Mouse (Mus musculus): ENCODE measurements around the gene Setdb1. TPM values are rescaled to one million over a fixed set of nuclear protein-coding genes. Genes with fewer than 3 reads are reported as not detected.
"Not testable (repeated sequence)": the region's sequence is repeated elsewhere in the genome, so short reads cannot be mapped to it uniquely, and the experiment has no call there.

The Setdb1 gene
- 42.6 and 45.2 TPM in 2 replicates for polyA plus RNA-seq (2015; fragmentation: Nextera tagmentation; extraction: Ambion mirVana)

DNA sequence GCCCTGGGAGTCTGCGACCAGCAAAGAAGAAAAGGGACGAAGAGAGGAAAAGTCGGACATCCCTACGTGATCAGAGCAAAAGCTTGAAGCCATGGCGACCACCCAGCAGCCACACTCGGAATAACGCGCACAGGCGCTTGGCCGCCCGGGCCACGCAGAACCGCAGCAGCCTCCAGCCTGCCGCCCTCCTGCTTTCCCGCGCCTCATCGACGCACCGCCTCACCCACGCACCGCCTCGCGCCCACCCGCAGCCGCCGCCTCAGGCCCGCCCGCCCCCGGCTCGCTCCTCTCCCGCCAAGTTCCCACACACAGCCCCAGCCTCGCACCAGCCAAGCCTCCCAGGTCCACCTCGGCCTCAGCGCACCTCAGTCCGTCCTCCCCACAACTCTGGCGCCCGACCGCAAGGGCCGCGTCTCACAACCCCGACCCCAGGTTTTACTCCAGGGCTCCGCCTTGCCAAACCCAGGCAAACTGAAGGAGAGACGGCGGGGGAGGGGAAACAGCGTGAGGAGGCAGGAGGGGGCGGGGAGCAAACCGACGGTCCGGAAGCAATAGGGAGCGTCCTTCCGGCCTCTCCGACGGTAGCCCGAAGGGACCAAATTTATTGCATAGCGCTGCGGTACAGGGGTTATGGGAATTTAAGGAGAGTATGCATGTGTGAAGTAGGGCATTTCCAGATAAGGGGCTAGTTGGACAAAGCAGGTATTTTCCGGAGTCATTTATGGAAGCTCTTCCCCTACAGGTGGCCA is at the start of gene Setdb1:
Gene Setdb1, minus strand, starts transcription at position 502 of the 749 bp plus-strand sequence.
- H3K36me3 ChIP-seq, result peaks cover 21% of the 10 kb centered on the region
- H3K4me3 ChIP-seq (replicated peaks), result peak within 1 kb of the TSS; percentile 52
- not testable (repeated sequence) for H3K27ac ChIP-seq; H3K4me1 ChIP-seq; H3K9me3 ChIP-seq (replicated peaks); H3K27me3 ChIP-seq
- peak within 1 kb of the TSS; percentile 50 for H3K4me2 ChIP-seq
- H3K9ac ChIP-seq, result peak within 1 kb of the TSS; percentile 49
- WGBS, result under 1% methylated on average over 35 of the region's 57 CpGs
- peak; percentile 95 for ATAC-seq (replicated peaks; ENCODE audit: low FRiP score)

DNA sequence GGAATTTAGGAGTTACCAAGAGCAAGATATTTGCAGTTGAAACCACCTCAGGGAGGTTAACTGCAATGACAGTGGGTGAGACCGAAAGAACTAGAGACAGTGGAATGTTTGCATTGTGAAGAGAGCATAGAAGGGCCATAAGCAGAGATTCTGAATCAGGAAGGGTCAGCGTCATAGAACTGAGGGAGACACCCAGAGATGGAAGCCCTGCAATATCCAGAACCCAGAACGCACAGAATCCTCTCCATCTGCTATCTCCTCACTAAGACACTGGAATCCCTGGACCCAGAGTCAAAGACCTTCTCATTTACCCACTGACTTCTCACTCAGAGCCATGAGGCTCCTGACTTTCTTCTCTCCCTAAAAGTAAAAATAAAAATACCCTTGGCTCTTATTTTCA is 45.7 kb upstream of the Setdb1 start, which contains the start of gene 4930558C23Rik:
Gene 4930558C23Rik, minus strand, starts transcription at position 101 of the 400 bp plus-strand sequence.
- no peak within 1 kb of the TSS for H3K4me2 ChIP-seq
- no peak within 1 kb of the TSS for H3K27ac ChIP-seq
- H3K4me3 ChIP-seq (replicated peaks), result no peak within 1 kb of the TSS
- no peak for ATAC-seq (replicated peaks; ENCODE audit: low FRiP score)
- H3K27me3 ChIP-seq, result no peaks in the 10 kb centered on the region
- H3K36me3 ChIP-seq, result no peaks in the 10 kb centered on the region
- H3K9ac ChIP-seq, result no peak within 1 kb of the TSS
- 94% methylated on average over 3 of the region's 3 CpGs for WGBS
- no peaks in the 10 kb centered on the region for H3K9me3 ChIP-seq (replicated peaks)
- H3K4me1 ChIP-seq, result no peaks in the 10 kb centered on the region

DNA sequence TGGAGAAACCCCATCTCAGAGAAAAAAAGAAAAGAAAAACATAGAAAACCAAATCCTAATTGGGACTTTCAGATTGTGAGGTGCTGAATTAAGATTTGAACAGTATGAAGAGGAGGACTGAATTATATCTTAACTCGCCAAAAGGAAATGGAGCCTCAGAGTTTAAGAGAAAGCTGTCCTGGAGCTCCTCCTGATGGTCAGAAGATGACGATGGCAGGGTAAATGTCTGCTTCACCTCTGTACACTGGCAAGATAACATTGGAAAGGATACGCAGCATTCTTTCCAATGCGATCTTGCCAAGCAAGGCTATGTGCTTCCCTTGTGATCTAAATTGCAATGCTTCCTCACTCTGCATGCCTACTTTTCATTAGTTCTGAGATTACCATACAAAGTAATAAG is 37.4 kb upstream of the Setdb1 start:
- H3K4me2 ChIP-seq, result no peak overlapping the region
- H3K27me3 ChIP-seq, result no peaks in the 10 kb centered on the region
- no peaks in the 10 kb centered on the region for H3K4me1 ChIP-seq
- no peak for ATAC-seq (replicated peaks; ENCODE audit: low FRiP score)
- no peak overlapping the region for H3K27ac ChIP-seq
- H3K4me3 ChIP-seq (replicated peaks), result no peak overlapping the region
- H3K36me3 ChIP-seq, result no peaks in the 10 kb centered on the region
- 89% methylated on average over 4 of the region's 4 CpGs for WGBS
- peaks cover 5% of the 10 kb centered on the region; the same call in 1 of the 2 replicates for H3K9me3 ChIP-seq (replicated peaks)
- no peak overlapping the region for H3K9ac ChIP-seq

DNA sequence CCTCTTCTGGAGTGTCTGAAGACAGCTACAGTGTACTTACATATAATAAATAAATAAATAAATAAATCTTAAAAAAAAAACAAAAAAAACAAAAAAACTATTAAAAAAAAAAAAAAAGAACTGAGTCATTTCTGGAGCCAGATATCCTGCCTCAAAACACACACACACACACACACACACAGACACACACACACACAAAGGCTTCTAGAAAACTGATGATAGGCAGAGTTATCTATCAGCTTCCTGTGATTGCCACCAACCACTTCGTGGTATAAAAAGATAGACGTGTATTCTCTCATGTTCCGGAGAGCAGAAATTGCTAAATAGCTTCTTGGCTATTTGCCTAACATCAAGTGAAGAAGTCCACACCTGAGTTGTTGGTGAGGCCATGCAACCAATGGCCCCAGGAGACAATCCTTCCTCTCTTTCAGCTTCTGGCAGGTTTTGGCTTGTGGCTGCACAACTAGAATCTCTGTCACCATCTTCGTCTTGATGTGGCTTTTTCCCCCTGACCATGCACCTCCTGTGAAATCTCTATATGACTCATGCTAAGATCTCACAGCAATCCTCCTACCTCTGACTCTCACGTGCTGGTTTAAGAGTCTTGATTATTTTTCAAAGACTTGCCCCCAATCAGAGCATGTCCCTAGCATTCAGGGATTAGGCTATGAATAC is 28.5 kb upstream of the Setdb1 start:
- no peaks in the 10 kb centered on the region for H3K27me3 ChIP-seq
- no peak overlapping the region for H3K4me2 ChIP-seq
- H3K4me3 ChIP-seq (replicated peaks), result no peak overlapping the region
- ATAC-seq (replicated peaks; ENCODE audit: low FRiP score), result no peak
- no peak overlapping the region for H3K27ac ChIP-seq
- H3K4me1 ChIP-seq, result no peaks in the 10 kb centered on the region
- no peaks in the 10 kb centered on the region for H3K36me3 ChIP-seq
- no peak overlapping the region for H3K9ac ChIP-seq
- WGBS, result 87% methylated on average over 5 of the region's 5 CpGs
- H3K9me3 ChIP-seq (replicated peaks), result no peaks in the 10 kb centered on the region

DNA sequence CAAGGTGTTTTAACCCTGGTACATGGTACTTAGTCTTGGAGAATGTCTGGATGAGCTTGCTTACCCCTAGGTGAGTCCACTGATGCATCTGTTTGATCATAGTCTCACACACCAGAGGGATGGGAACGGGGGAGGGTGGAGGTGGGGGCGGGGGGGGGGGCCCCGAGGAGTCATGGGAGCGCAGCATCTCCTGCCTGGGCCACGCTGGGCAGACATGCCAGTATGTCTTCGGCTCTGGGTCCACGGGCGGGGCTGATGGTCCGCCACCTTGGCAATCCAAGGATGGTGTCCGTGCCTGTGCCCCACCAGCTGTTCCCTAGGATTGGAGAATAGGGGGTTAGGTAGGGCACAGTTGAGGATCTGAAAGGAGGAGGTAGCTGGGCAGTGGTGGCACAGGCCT is 16.2 kb upstream of the Setdb1 start:
- H3K4me1 ChIP-seq, result no peaks in the 10 kb centered on the region
- 88% methylated on average over 10 of the region's 10 CpGs for WGBS
- H3K27ac ChIP-seq, result no peak overlapping the region
- H3K27me3 ChIP-seq, result no peaks in the 10 kb centered on the region
- no peaks in the 10 kb centered on the region for H3K36me3 ChIP-seq
- no peak overlapping the region for H3K9ac ChIP-seq
- no peak overlapping the region for H3K4me3 ChIP-seq (replicated peaks)
- no peak for ATAC-seq (replicated peaks; ENCODE audit: low FRiP score)
- no peak overlapping the region for H3K4me2 ChIP-seq
- H3K9me3 ChIP-seq (replicated peaks), result peaks cover 17% of the 10 kb centered on the region

DNA sequence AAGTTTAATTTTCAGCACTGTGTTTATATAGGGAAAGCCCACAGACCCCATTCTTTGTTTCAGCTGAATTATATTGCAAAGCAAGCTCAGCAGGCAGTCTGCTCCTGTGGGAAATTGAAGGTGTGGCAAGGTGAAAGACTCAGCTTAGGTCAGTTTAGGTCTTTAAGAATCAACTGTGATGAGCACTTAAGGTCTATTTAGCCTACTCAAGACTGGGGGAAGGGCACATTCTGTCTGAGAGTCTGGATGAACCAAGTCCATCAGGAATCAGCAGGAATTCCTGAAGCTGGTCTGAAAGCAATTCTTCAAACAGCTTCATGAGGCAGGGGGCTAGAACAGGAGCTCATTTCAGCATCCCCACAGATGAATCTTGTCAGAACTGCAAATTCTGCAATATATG is 13.1 kb upstream of the Setdb1 start:
- Histone ChIP-seq H3K4me2 (no peak overlapping the region), H3K36me3 (no peaks in the 10 kb centered on the region), H3K4me1 (no peaks in the 10 kb centered on the region), H3K4me3 (replicated peaks) (no peak overlapping the region), H3K27ac (no peak overlapping the region), H3K27me3 (no peaks in the 10 kb centered on the region), H3K9ac (no peak overlapping the region), H3K9me3 (replicated peaks) (no peaks in the 10 kb centered on the region)
- no peak for ATAC-seq (replicated peaks; ENCODE audit: low FRiP score)

DNA sequence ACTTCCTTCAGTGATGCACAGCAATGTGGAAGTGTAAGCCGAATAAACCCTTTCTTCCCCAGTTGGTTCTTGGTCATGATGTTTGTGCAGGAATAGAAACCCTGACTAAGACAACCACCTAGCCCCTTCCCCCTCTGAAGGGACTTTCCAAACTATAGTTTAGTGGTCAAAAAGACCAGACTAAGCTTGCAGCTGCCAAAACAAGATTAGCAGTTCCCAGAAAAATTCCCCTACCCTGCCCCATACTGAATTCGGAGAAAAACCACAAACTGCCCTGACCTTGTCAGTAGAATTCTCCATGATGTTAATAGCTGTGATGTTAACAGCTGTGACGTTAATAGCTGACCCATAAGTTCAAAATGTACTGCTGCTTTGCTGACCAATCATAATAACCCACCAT is 3.3 kb upstream of the Setdb1 start:
- H3K27me3 ChIP-seq; H3K4me2 ChIP-seq; H3K9me3 ChIP-seq (replicated peaks); H3K36me3 ChIP-seq; H3K4me1 ChIP-seq; H3K4me3 ChIP-seq (replicated peaks); H3K9ac ChIP-seq; H3K27ac ChIP-seq; ATAC-seq (replicated peaks; ENCODE audit: low FRiP score): not testable (repeated sequence)
- 69% methylated on average over 3 of the region's 3 CpGs for WGBS

DNA sequence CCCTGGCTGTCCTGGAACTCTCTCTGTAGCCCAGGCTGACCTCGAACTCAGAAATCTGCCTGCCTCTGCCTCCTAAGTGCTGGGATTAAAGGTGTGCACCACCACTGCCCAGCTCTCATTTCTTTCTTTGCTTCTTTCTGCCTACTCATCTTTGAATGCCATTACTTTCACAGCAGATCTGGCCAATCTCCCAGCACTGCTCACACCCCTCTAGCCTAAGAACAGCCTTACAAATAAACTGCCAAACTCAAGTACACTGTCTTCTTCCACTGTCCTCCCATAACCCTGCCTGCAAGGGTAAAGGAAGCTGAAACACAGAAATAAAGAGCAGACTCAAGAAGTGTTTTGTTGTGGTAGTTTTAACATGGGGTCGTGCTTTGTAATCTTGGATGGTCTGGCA is 744 bp upstream of the Setdb1 start:
- H3K9ac ChIP-seq, result no peak overlapping the region
- H3K27ac ChIP-seq, result no peak overlapping the region
- 0 out of 2 replicates have a peak, but pooled peaks cover 5% of the 10 kb centered on the region for H3K4me1 ChIP-seq
- WGBS, result 91% methylated on average over 2 of the region's 2 CpGs
- no peak overlapping the region for H3K4me3 ChIP-seq (replicated peaks)
- H3K36me3 ChIP-seq, result peaks cover 12% of the 10 kb centered on the region
- no peak for ATAC-seq (replicated peaks; ENCODE audit: low FRiP score)
- no peaks in the 10 kb centered on the region for H3K9me3 ChIP-seq (replicated peaks)
- no peaks in the 10 kb centered on the region for H3K27me3 ChIP-seq
- no peak overlapping the region for H3K4me2 ChIP-seq

DNA sequence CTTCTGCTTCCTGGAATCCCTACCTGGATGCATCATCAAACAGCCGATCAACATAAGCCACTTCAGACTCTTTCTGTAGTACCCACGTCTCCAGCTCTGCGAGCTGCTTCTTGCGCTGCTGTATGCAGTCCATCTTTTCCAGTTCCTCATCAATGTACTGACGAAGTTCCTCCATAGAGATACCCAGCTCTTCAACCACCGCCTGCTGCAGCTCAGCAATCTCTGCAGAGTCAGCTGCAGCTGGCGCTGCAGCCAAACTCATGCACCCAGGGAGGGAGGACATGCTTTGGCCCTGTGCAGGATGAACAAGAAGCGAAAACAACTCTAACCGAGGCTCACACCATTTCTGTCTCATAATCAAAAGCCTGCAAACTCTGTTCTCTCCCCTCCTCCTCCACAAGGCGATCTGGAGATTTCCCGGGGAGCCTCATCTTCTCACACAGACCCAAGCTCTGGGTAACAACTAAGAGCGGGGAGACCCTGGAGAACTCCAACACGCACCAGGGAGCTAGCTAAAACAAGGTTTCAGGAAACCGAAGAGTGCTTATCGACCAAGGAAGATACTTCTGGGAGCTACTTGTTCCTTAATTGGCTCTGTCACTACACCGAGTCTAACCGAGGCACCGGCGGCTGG is 974 bp downstream of the Setdb1 start:
- H3K9me3 ChIP-seq (replicated peaks); H3K27ac ChIP-seq; ATAC-seq (replicated peaks; ENCODE audit: low FRiP score); H3K4me1 ChIP-seq; H3K9ac ChIP-seq; H3K27me3 ChIP-seq: not testable (repeated sequence)
- Histone ChIP-seq H3K36me3 (peaks cover 28% of the 10 kb centered on the region), H3K4me3 (replicated peaks) (peak overlapping the region; percentile 52), H3K4me2 (peak overlapping the region; percentile 50)
- 28% methylated on average over 11 of the region's 19 CpGs for WGBS

DNA sequence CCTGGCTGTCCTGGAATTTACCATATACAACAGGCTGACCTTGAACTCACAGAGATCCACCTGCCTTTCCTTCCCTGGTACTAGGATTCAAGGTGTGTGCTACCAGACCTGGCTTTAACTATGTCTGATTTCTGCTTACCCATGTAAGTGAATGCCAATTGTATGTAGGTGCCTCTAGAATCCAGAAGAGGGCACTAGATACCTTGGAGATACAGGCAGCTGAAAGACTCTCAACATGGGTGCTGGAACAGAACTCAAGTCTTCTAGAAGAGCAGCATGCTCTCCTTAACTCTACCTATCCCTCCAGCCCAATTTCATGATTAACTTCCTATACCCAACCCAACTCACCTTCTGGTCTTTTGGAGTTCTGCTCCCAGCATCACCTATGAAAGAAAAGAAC is 7.5 kb downstream of the Setdb1 start:
- no peak overlapping the region for H3K9ac ChIP-seq
- H3K4me1 ChIP-seq, result no peaks in the 10 kb centered on the region
- no peak for ATAC-seq (replicated peaks; ENCODE audit: low FRiP score)
- H3K4me3 ChIP-seq (replicated peaks), result no peak overlapping the region
- peaks cover 4% of the 10 kb centered on the region; the same call in 1 of the 2 replicates for H3K9me3 ChIP-seq (replicated peaks)
- H3K27ac ChIP-seq, result no peak overlapping the region
- H3K4me2 ChIP-seq, result no peak overlapping the region
- peaks cover 91% of the 10 kb centered on the region for H3K36me3 ChIP-seq
- no peaks in the 10 kb centered on the region for H3K27me3 ChIP-seq

DNA sequence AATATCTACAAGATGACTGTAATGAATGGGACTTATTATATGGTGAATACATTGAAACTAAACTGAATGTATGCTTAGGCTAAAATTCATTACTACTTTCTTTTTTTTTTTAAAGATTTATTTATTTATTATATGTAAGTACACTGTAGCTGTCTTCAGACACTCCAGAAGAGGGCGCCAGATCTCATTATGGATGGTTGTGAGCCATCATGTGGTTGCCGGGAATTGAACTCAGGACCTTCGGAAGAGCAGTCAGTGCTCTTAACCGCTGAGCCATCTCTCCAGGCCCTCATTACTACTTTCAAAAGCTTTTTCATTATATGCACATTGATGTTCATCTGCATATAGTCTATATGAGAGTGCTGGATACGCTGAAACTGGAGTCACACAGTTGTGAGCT is 8.7 kb downstream of the Setdb1 start:
- H3K9me3 ChIP-seq (replicated peaks); ATAC-seq (replicated peaks; ENCODE audit: low FRiP score); H3K4me2 ChIP-seq; H3K4me1 ChIP-seq; H3K4me3 ChIP-seq (replicated peaks); H3K9ac ChIP-seq; H3K27ac ChIP-seq; H3K27me3 ChIP-seq: not testable (repeated sequence)
- H3K36me3 ChIP-seq, result peaks cover 92% of the 10 kb centered on the region
- WGBS, result 91% methylated on average over 5 of the region's 5 CpGs

DNA sequence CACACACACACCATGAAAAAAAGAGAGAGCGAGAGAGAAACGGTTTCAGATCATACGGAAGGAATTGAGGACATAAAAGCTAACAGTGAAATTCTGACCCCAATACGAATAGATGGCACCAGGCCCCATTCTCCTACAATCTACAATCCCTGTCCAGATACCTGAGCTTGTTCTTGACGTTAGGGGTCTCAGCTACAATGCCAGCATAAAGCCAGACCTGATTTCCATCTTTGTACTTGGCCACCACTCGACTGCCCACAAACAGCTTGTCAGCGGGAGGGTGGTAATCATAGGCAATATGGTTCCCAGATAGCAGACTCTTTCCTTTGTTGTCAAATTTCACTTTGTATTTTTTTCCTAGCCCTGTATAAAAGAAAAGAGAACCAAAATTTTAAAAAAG is 10.5 kb downstream of the Setdb1 start:
- no peak overlapping the region for H3K4me3 ChIP-seq (replicated peaks)
- H3K27ac ChIP-seq, result no peak overlapping the region
- no peaks in the 10 kb centered on the region for H3K4me1 ChIP-seq
- no peak overlapping the region for H3K9ac ChIP-seq
- H3K9me3 ChIP-seq (replicated peaks), result peaks cover 4% of the 10 kb centered on the region; the same call in 1 of the 2 replicates
- no peaks in the 10 kb centered on the region for H3K27me3 ChIP-seq
- no peak for ATAC-seq (replicated peaks; ENCODE audit: low FRiP score)
- H3K36me3 ChIP-seq, result peaks cover 92% of the 10 kb centered on the region
- H3K4me2 ChIP-seq, result no peak overlapping the region
- 95% methylated on average over 7 of the region's 7 CpGs for WGBS

Data from kidney, embryonic 15.5 days (tissue).